Mouse (Mus musculus): ENCODE results near the gene Myh10. TPM values are rescaled to one million over a fixed set of nuclear protein-coding genes. Genes with fewer than 3 reads are reported as not detected.

Gene Myh10
- polyA plus RNA-seq, 1 experiment from 2014 or later = 115 TPM

DNA sequence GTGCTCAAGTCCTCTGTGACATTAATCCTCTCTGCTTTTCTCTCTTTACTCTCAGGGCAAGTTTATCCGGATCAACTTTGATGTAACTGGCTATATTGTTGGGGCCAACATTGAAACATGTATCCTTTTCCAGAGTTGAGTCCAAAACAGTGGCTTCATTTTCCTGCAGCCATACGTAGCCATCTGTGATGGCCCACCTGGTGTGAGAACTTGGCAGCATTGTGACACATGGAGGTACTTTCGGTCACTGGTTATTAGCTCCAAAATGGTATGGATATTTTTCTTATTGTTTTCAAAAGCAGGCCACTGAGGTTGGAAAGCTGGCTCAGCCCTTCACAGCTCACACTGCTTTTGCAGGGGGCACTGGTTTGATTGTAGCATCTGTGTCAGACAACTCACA is 68.3 kb downstream of the Myh10 start:
- H3K27ac ChIP-seq (replicated peaks) = no peak overlapping the region
- H3K4me1 ChIP-seq = peaks cover 17% of the 10 kb centered on the region
- no peak overlapping the region for H3K9ac ChIP-seq (replicated peaks)
- 82% methylated on average over 3 of the region's 3 CpGs for WGBS
- no peak for ATAC-seq (replicated peaks)
- H3K4me2 ChIP-seq (replicated peaks) = no peak overlapping the region
- peaks cover 41% of the 10 kb centered on the region for H3K36me3 ChIP-seq
- no peaks in the 10 kb centered on the region for H3K9me3 ChIP-seq
- H3K27me3 ChIP-seq = no peaks in the 10 kb centered on the region
- no peak overlapping the region for H3K4me3 ChIP-seq

DNA sequence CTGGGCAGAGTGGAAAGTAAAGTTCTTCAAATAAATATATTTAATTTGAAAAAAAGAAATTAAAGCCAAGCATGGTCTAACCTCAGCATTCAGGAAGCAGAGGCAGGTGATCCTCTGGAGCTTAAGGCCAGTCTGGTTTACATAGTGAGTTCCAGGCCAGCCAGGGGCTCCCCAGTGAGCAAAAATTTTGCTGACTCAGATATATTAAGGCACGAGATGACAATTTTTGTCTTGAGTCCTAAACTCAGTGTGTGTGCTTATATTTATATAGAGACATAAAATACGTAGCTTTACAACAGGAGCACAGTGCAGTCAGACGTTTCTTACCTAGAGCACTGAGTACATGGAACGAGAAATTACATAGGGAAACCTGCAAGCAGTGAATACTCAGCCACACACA is 69.8 kb downstream of the Myh10 start:
- peaks cover 55% of the 10 kb centered on the region for H3K36me3 ChIP-seq
- H3K9me3 ChIP-seq = no peaks in the 10 kb centered on the region
- H3K4me2 ChIP-seq (replicated peaks) = no peak overlapping the region
- H3K27ac ChIP-seq (replicated peaks) = no peak overlapping the region
- 84% methylated on average over 4 of the region's 4 CpGs for WGBS
- H3K9ac ChIP-seq (replicated peaks) = no peak overlapping the region
- no peak for ATAC-seq (replicated peaks)
- H3K4me1 ChIP-seq = peaks cover 21% of the 10 kb centered on the region
- H3K27me3 ChIP-seq = no peaks in the 10 kb centered on the region
- no peak overlapping the region for H3K4me3 ChIP-seq

DNA sequence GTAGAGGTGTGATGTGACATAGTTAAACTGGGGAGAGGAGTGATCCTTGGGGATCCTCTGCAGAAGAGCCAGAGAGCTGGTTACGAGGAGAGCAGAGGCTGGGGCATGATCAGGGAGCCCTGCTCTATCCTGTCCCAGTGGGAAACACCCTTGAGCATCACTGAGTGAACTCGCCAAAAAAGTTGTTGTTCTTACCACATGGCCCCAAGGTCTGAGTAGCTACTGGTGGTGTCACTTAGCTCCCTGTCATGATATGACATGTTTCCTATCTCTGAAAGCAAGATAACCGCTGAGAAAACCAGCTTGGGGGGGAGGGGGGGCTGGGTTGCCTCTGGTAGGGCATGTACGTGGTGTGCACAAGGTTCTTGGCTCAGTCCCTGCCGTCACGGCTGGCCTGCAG is 70.3 kb downstream of the Myh10 start:
- H3K27ac ChIP-seq (replicated peaks) = no peak overlapping the region
- ATAC-seq (replicated peaks) = no peak
- H3K9me3 ChIP-seq = no peaks in the 10 kb centered on the region
- peaks cover 16% of the 10 kb centered on the region for H3K4me1 ChIP-seq
- WGBS = 78% methylated on average over 6 of the region's 6 CpGs
- no peak overlapping the region for H3K4me3 ChIP-seq
- no peak overlapping the region for H3K9ac ChIP-seq (replicated peaks)
- H3K36me3 ChIP-seq = peaks cover 59% of the 10 kb centered on the region
- H3K27me3 ChIP-seq = no peaks in the 10 kb centered on the region
- no peak overlapping the region for H3K4me2 ChIP-seq (replicated peaks)

DNA sequence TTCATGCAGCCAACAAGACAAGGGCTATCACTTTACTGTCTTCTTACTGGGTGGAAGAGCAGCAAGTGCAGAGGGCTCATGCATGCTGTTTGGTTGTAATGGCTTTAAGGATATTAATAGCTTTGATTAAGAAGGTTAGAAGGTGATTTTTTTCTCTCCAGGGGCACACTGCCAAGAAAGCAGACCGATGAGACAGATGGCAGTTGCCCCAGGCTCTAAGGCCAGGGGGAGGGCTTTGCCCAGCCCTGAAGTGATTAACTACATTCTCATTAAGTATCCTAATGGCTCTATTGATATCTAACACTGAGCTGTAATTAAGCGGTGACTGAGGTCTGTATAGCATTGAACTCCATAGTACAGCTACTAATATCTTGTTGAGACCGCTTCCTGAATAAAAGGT is 73.3 kb downstream of the Myh10 start:
- Histone ChIP-seq H3K4me1 (peaks cover 8% of the 10 kb centered on the region), H3K9ac (replicated peaks) (no peak overlapping the region), H3K36me3 (peaks cover 88% of the 10 kb centered on the region), H3K27ac (replicated peaks) (no peak overlapping the region), H3K27me3 (no peaks in the 10 kb centered on the region), H3K4me2 (replicated peaks) (no peak overlapping the region), H3K4me3 (no peak overlapping the region), H3K9me3 (no peaks in the 10 kb centered on the region)
- no peak for ATAC-seq (replicated peaks)
- WGBS = 17% methylated on average over 3 of the region's 3 CpGs

GRCm38 (mm10) chr11:68767762-68768542 is 76.6 kb downstream of the Myh10 start:
- ATAC-seq (replicated peaks) = no peak
- Histone ChIP-seq H3K4me1 (peaks cover 8% of the 10 kb centered on the region), H3K27me3 (no peaks in the 10 kb centered on the region), H3K4me3 (no peak overlapping the region), H3K9me3 (no peaks in the 10 kb centered on the region), H3K9ac (replicated peaks) (no peak overlapping the region), H3K4me2 (replicated peaks) (no peak overlapping the region), H3K27ac (replicated peaks) (no peak overlapping the region), H3K36me3 (peaks cover 97% of the 10 kb centered on the region)
- 93% methylated on average over 10 of the region's 10 CpGs for WGBS

DNA sequence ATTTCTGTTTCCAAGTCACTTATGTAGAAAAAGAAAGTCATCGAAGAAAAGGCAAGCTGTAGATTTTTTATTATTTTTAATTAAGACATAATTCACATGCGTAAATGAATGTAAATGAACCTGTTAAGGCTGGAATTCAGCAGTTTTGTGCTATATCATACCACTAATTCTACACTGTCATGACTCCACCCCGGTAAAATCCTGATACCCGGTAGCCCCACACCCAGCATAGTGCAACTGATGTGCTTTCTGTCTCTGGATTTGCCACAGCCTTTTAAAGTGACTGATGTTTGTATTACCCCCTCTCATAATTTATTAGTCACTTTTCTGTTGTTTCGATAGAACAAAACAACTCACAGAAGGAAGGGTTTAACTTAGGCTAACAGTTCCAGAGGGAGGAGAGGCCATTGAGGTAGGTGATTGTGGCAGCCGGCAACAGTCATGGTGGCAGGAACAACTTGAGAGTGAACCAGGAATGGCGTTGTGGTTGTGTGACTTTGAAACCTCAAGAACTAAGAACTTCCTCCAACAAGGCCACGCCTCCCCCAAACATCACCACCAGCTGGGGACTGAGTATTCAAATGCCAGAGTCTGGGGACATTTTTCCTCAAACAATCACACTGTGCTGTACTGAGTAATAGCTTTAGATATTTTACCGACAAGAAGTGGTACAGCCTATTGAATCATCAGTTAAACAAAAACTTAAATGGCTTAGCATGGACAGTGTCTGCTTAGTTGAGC is 78.6 kb downstream of the Myh10 start:
- H3K4me3 ChIP-seq = no peak overlapping the region
- ATAC-seq (replicated peaks) = no peak
- no peaks in the 10 kb centered on the region for H3K27me3 ChIP-seq
- H3K9me3 ChIP-seq = no peaks in the 10 kb centered on the region
- H3K27ac ChIP-seq (replicated peaks) = no peak overlapping the region
- 96% methylated on average over 9 of the region's 9 CpGs for WGBS
- H3K9ac ChIP-seq (replicated peaks) = no peak overlapping the region
- H3K4me2 ChIP-seq (replicated peaks) = no peak overlapping the region
- peaks cover 95% of the 10 kb centered on the region for H3K36me3 ChIP-seq
- 0 out of 2 replicates have a peak, but pooled peaks cover 4% of the 10 kb centered on the region for H3K4me1 ChIP-seq

DNA sequence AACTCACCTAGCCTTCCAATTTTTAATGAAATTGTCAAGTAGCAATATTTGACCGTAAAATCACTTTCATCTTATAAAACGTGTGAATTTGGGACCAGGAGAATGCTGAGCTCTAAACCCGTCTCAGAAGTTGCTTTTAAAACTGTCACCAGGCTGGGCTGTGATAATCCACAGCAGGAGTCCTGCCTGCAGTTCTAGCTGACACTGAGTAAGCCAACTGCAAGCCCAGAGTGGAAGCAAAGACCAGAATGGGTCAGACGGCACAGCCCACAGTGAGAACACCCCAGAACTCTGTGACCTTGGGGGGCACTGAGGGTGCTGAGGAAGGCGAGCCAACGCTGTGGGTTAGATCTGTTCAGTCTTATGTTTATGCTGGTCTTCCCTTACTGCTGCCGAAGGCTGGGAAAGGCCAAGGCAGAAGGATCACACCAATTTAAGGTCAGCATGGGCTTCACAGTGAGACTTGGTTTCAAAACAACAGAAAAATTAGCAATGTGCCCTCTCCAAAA is 84.8 kb downstream of the Myh10 start:
- ATAC-seq (replicated peaks) = no peak
- Histone ChIP-seq H3K27me3 (no peaks in the 10 kb centered on the region), H3K4me1 (0 out of 2 replicates have a peak, but pooled peaks cover 12% of the 10 kb centered on the region), H3K4me3 (no peak overlapping the region), H3K9me3 (no peaks in the 10 kb centered on the region), H3K4me2 (replicated peaks) (no peak overlapping the region), H3K36me3 (peaks cover 65% of the 10 kb centered on the region), H3K27ac (replicated peaks) (no peak overlapping the region), H3K9ac (replicated peaks) (no peak overlapping the region)
- 89% methylated on average over 7 of the region's 7 CpGs for WGBS

DNA sequence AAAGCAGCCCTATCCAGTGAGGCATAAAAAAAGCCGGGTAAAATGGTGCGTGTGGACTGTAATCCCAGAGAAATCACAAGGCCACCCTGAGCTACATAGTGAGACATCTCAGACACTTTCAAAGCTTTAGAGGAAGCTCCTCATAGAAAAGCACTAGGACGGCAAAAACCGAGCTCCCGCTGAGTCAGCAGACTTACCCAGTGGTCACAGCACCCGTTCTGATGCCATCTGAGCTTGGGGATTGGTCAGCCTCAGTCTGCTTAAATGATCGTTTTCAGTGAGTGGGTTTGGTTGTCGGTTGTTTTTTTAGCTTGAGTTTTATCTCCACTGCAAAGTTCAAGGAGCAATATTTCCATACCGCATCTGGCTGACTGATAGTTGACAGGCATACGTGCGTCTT is 86.6 kb downstream of the Myh10 start:
- no peak overlapping the region for H3K27ac ChIP-seq (replicated peaks)
- 90% methylated on average over 11 of the region's 11 CpGs for WGBS
- no peaks in the 10 kb centered on the region for H3K9me3 ChIP-seq
- H3K4me1 ChIP-seq = 0 out of 2 replicates have a peak, but pooled peaks cover 12% of the 10 kb centered on the region
- no peak overlapping the region for H3K4me3 ChIP-seq
- no peak overlapping the region for H3K9ac ChIP-seq (replicated peaks)
- H3K27me3 ChIP-seq = no peaks in the 10 kb centered on the region
- ATAC-seq (replicated peaks) = no peak
- no peak overlapping the region for H3K4me2 ChIP-seq (replicated peaks)
- H3K36me3 ChIP-seq = peaks cover 65% of the 10 kb centered on the region

DNA sequence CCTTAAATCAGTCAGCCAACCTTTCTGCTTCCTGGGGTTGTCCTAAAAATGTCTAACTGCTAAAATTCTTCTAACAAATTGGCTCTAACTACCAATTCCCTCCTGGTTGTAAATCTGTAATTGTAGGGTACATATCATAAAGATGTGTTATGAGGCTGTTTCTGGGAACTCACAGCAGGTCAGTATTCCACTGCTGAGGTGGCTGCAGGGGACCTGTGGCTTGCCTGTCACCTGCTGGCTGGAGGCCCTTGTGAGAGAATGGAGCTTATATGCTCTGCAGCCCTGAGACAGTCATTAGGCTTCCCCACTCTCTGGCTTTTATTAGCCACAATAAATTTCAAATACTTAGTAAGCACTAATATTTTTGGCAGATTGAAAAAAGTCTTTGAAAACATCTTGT is 87.5 kb downstream of the Myh10 start:
- peaks cover 65% of the 10 kb centered on the region for H3K36me3 ChIP-seq

GRCm38 (mm10) chr11:68779735-68780465 is 88.5 kb downstream of the Myh10 start:
- no peak overlapping the region for H3K4me3 ChIP-seq
- H3K27ac ChIP-seq (replicated peaks) = no peak overlapping the region
- H3K4me1 ChIP-seq = 0 out of 2 replicates have a peak, but pooled peaks cover 12% of the 10 kb centered on the region
- H3K4me2 ChIP-seq (replicated peaks) = no peak overlapping the region
- no peak for ATAC-seq (replicated peaks)
- WGBS = 88% methylated on average over 10 of the region's 10 CpGs
- no peak overlapping the region for H3K9ac ChIP-seq (replicated peaks)
- H3K36me3 ChIP-seq = peaks cover 68% of the 10 kb centered on the region
- no peaks in the 10 kb centered on the region for H3K9me3 ChIP-seq
- H3K27me3 ChIP-seq = no peaks in the 10 kb centered on the region

More for the DNA sequence above, 87.5 kb downstream of the Myh10 start:
- H3K4me2 ChIP-seq (replicated peaks) = no peak overlapping the region
- H3K4me3 ChIP-seq = no peak overlapping the region
- H3K27ac ChIP-seq (replicated peaks) = 0 out of 2 replicates have a peak overlapping the region, but pooled peaks have one; percentile 6
- no peak for ATAC-seq (replicated peaks)
- H3K4me1 ChIP-seq = 0 out of 2 replicates have a peak, but pooled peaks cover 12% of the 10 kb centered on the region
- H3K9me3 ChIP-seq = no peaks in the 10 kb centered on the region
- no peak overlapping the region for H3K9ac ChIP-seq (replicated peaks)
- no peaks in the 10 kb centered on the region for H3K27me3 ChIP-seq

GRCm38 (mm10) chr11:68780466-68781114 is 89.2 kb downstream of the Myh10 start:
- H3K9me3 ChIP-seq = no peaks in the 10 kb centered on the region
- no peaks in the 10 kb centered on the region for H3K27me3 ChIP-seq
- no peak overlapping the region for H3K9ac ChIP-seq (replicated peaks)
- peaks cover 70% of the 10 kb centered on the region for H3K36me3 ChIP-seq
- no peak overlapping the region for H3K4me3 ChIP-seq
- WGBS = 91% methylated on average over 14 of the region's 14 CpGs
- H3K27ac ChIP-seq (replicated peaks) = no peak overlapping the region
- H3K4me2 ChIP-seq (replicated peaks) = no peak overlapping the region
- no peak for ATAC-seq (replicated peaks)
- 0 out of 2 replicates have a peak, but pooled peaks cover 12% of the 10 kb centered on the region for H3K4me1 ChIP-seq

All from forebrain, embryonic 15.5 days (tissue).